Mouse (Mus musculus): ENCODE data around the gene Igsf1. TPM values are rescaled to one million over a fixed set of nuclear protein-coding genes. Genes with fewer than 3 reads are reported as not detected.

Igsf1 gene
- 10 to 100 TPM; 26.0 to 28.6 TPM for total RNA-seq (2021)

GRCm38 (mm10) chrX:49797213-49798019 lies at the start of gene Igsf1:
Gene Igsf1, minus strand, starts transcription at chrX:49797749.
- intact Hi-C loops (cut with DNase I) = no loop called here
- DNase-seq = no peak

- DNase-seq = no peak
- intact Hi-C loops (cut with DNase I) = loop anchor here (5.0 kb wide), 1 partner anchor 176 kb away; no protein-coding TSS in a partner anchor
Observed at GRCm38 (mm10) chrX:49770828-49771227, 26.7 kb downstream of the Igsf1 start.

- intact Hi-C loops (cut with DNase I) = no loop called here
- DNase-seq = no peak
Observed at GRCm38 (mm10) chrX:49745192-49745591, 52.4 kb downstream of the Igsf1 start.

GRCm38 (mm10) chrX:49734959-49735358 lies 62.6 kb downstream of the Igsf1 start, which contains the start of gene Olfr1321:
Gene Olfr1321, minus strand, starts transcription at chrX:49735059.
- intact Hi-C loops (cut with DNase I) = no loop called here
- no peak for DNase-seq

Other genes starting within 250 kb of the Igsf1 start
- gene Olfr1320, start 125.4 kb downstream of the Igsf1 start, total RNA-seq (2021) = not detected
- not detected for gene Olfr1321, start 62.7 kb downstream of the Igsf1 start, total RNA-seq (2021)
- not detected for gene Olfr1322, start 93.7 kb upstream of the Igsf1 start, total RNA-seq (2021)
- gene Olfr1323, start 221.6 kb upstream of the Igsf1 start, total RNA-seq (2021) = not detected